Mouse (Mus musculus): ENCODE measurements around the gene Pik3r5. TPM values are rescaled to one million over a fixed set of nuclear protein-coding genes. Genes with fewer than 3 reads are reported as not detected.

Pik3r5 gene
- total and polyA plus RNA-seq, 3 experiments, result 3.5 to 9.4 (median 5.7) TPM

DNA sequence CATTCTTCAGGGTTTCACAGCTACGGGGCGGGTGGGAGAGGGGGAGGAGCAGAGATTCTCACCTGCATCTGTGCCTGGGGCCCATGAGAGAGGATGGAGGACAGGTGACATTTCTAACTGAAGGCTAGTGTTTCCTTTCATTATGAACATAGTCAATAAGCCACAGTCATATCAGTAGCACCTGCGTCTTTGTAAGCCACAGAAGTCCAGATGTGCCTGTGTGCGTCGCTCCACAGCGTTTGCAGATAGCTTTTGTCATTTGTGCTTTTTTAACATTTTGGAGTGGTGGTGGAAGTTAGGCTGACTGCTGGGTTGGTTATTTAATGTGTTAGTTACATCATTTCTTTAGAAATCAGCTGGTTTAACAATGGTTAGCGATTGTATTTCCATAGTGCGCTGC lies 20.8 kb downstream of the Pik3r5 start (continued):
- TF ChIP-seq ZNF384 (IDR thresholded peaks at IDR 0.05; ENCODE audit: low read depth, low read length) (peak; percentile 49), USF1 (IDR thresholded peaks at IDR 0.05; ENCODE audit: low read depth, low read length) (no peak; the same call in 1 of the 2 replicates), E2F4 (IDR thresholded peaks at IDR 0.05; ENCODE audit: insufficient replicate concordance, low read depth, low read length) (0 out of 2 replicates have a peak, but pooled peaks have one; percentile 51), TCF12 (IDR thresholded peaks at IDR 0.05; ENCODE audit: low read depth, low read length) (peak; percentile 100), MXI1 (IDR thresholded peaks at IDR 0.05; ENCODE audit: low read depth, low read length) (no peak; the same call in 1 of the 2 replicates), USF2 (conservative IDR thresholded peaks at IDR 0.05; ENCODE audit: low read depth, low read length) (no peak), UBTF (IDR thresholded peaks at IDR 0.05; ENCODE audit: low read depth, low read length) (no peak), SMC3 (IDR thresholded peaks at IDR 0.05; ENCODE audit: low read depth, low read length) (peak; percentile 20; the same call in 1 of the 2 replicates), EP300 (IDR thresholded peaks at IDR 0.05; ENCODE audit: low read length) (peak; percentile 100), RCOR1 (conservative IDR thresholded peaks at IDR 0.05; ENCODE audit: low read depth, low read length) (peak; percentile 99), MYC (IDR thresholded peaks at IDR 0.05; ENCODE audit: low read depth, low read length) (peak; percentile 87; the same call in 1 of the 2 replicates), POLR2AphosphoS2 (IDR thresholded peaks at IDR 0.05; ENCODE audit: low read depth, low read length) (no peak), ELF1 (IDR thresholded peaks at IDR 0.05; ENCODE audit: low read depth, low read length) (0 out of 2 replicates have a peak, but pooled peaks have one; percentile 11), IRF4 (IDR thresholded peaks at IDR 0.05; ENCODE audit: low read depth, low read length) (peak; percentile 98), PAX5 (IDR thresholded peaks at IDR 0.05; ENCODE audit: low read length) (no peak), MAX (IDR thresholded peaks at IDR 0.05; ENCODE audit: low read length) (peak; percentile 76), MAZ (IDR thresholded peaks at IDR 0.05; ENCODE audit: low read depth, low read length) (peak; percentile 84), KAT2A (IDR thresholded peaks at IDR 0.05; ENCODE audit: insufficient replicate concordance, low read length) (no peak), MEF2A (IDR thresholded peaks at IDR 0.05; ENCODE audit: borderline replicate concordance, low read depth, low read length) (peak; percentile 92), JUND (conservative IDR thresholded peaks at IDR 0.05; ENCODE audit: low read depth, low read length) (peak; percentile 97), NRF1 (IDR thresholded peaks at IDR 0.05; ENCODE audit: low read depth, low read length) (0 out of 2 replicates have a peak, but pooled peaks have one; percentile 20)

DNA sequence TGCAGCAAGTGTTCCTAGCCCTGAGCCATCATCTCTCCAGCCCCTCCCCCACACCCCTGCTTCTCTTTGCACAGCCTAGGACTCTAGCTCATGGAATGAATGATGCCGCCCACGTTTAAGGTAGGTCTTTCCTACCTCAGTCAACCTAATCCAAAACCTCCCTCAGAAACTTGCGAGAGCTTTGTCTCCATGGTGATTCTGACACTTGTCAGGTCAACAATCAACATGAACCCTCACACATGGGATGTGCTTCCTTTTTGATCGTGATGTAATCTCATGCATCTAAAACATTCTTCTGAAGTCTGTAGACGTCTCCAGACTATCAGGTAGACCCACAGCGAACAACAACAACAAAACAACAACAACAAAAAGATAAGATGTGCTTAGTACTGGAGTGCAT lies 21.4 kb downstream of the Pik3r5 start:
- TF ChIP-seq SIN3A (IDR thresholded peaks at IDR 0.05; ENCODE audit: low read length), result no peak
- TF ChIP-seq TCF12 (IDR thresholded peaks at IDR 0.05; ENCODE audit: low read depth, low read length), result 0 out of 2 replicates have a peak, but pooled peaks have one; percentile 21
- dilution Hi-C loops (cut with MboI; ENCODE audit: extremely low pct_ligation_motif_present, extremely low pct_unique_long_range_greater_than_20kb, low sequenced_read_pairs) (no loop called here), in situ Hi-C loops (cut with MboI; ENCODE audit: low pct_ligation_motif_present, low pct_unique_long_range_greater_than_20kb, low sequenced_read_pairs) (no loop called here)
- H3K4me3 ChIP-seq (replicated peaks in 1 of 3; ENCODE audit: low read depth in 2 of 3, low read length in 2 of 3, poor library complexity in 1 of 3), result peak overlapping the region in 1 of 3 experiments; percentile 3
- no peak for DNase-seq (ENCODE audit: extremely low read depth)
- peaks cover 0 to 32% of the 10 kb centered on the region in 2 experiments for H3K36me3 ChIP-seq (replicated peaks in 1 of 2; ENCODE audit: control insufficient read depth in 1 of 2, insufficient read depth in 1 of 2, low read length in 1 of 2)
- H3K9ac ChIP-seq (ENCODE audit: insufficient read depth, low read depth), result no peak overlapping the region
- H3K4me1 ChIP-seq (ENCODE audit: control insufficient read depth in 1 of 2, insufficient read depth in 2 of 2), result peaks cover 32 to 63% of the 10 kb centered on the region in 2 experiments
- no peak overlapping the region for H3K4me2 ChIP-seq (ENCODE audit: insufficient read depth, low read depth, poor library complexity, severe bottlenecking)
- H3K27me3 ChIP-seq (replicated peaks), result no peaks in the 10 kb centered on the region
- no peaks in the 10 kb centered on the region for H3K79me2 ChIP-seq (replicated peaks; ENCODE audit: control insufficient read depth, extremely low read depth, insufficient read depth, poor library complexity, severe bottlenecking)
- no peak overlapping the region for H3K27ac ChIP-seq (ENCODE audit: insufficient read depth, low read depth)
- H3K9me3 ChIP-seq (replicated peaks; ENCODE audit: low read length), result peaks cover 22% of the 10 kb centered on the region

All from CH12.LX (cell line).